ENCODE assay signal across 9 mouse cellular contexts in genomic region chr9:20794108-20794806, GRCm38 (mm10). TPM values are rescaled to one million over a fixed set of nuclear protein-coding genes. Genes with fewer than 3 reads are reported as not detected.
A peak's percentile ranks its signal among the peaks of the same experiment; 100 is the strongest.
DNase-seq lines count a peak whose midpoint lies in the region; ATAC-seq and TF ChIP-seq lines count a peak whose summit lies in the region.
"Had no signal": no experiment of that assay in that cellular context is flagged by ENCODE, and none has a peak within 500 bp of the region (broad histone marks: within the 10 kb centered on the region; RNA-seq: fewer than 3 reads in every experiment).

No protein-coding gene starts in this region.

- H3K4me1 ChIP-seq in hindbrain, embryonic 12.5 days: peaks cover 15% of the 10 kb centered on the region

- H3K27me3 ChIP-seq in hindbrain, embryonic 12.5 days: no peaks in the 10 kb centered on the region
- H3K27me3 ChIP-seq: neural tube, embryonic 12.5 days had no signal

- H3K36me3 ChIP-seq in hindbrain, embryonic 12.5 days: no peaks in the 10 kb centered on the region
- H3K36me3 ChIP-seq: neural tube, embryonic 12.5 days had no signal

- DNase-seq in MN1 (ENCODE audit: low spot score): peak; percentile 60
- DNase-seq in cerebellum, adult 11 months: peak; percentile 18
- DNase-seq in frontal cortex, postnatal 36 days (ENCODE audit: low spot score in 2 of 2): peak; percentile 49 to 57
- peak; percentile 47 to 68 for DNase-seq in layer of hippocampus, adult 2 months (ENCODE audit: low spot score in 2 of 2)
- DNase-seq in lung, postnatal 25 days (ENCODE audit: low spot score): peak; percentile 46
- DNase-seq in telencephalon, adult 2 months (ENCODE audit: low read depth, low spot score): peak; percentile 39
- DNase-seq in thymus, postnatal 25 days: no peak

- 40% methylated on average over 7 of the region's 7 CpGs for WGBS in hindbrain, embryonic 12.5 days

- 0 out of 2 replicates have a peak, but pooled peaks have one; percentile 40 for ATAC-seq in hindbrain, embryonic 12.5 days (ENCODE audit: low FRiP score)

- H3K9ac ChIP-seq in hindbrain, embryonic 12.5 days: no peak overlapping the region
- H3K9ac ChIP-seq: neural tube, embryonic 12.5 days had no signal

- no peak overlapping the region for H3K4me3 ChIP-seq in hindbrain, embryonic 12.5 days
- no peak overlapping the region for H3K4me3 ChIP-seq in layer of hippocampus, adult 2 months
- H3K4me3 ChIP-seq: neural tube, embryonic 12.5 days had no signal

- no peak overlapping the region for H3K4me2 ChIP-seq in hindbrain, embryonic 12.5 days (replicated peaks)
- H3K4me2 ChIP-seq: neural tube, embryonic 12.5 days had no signal

- H3K9me3 ChIP-seq in hindbrain, embryonic 12.5 days (replicated peaks): no peaks in the 10 kb centered on the region
- H3K9me3 ChIP-seq: neural tube, embryonic 12.5 days had no signal

- no peak overlapping the region for H3K27ac ChIP-seq in hindbrain, embryonic 12.5 days
- H3K27ac ChIP-seq in layer of hippocampus, adult 2 months: peak overlapping the region; percentile 68
- H3K27ac ChIP-seq: neural tube, embryonic 12.5 days had no signal

- no peak for TF ChIP-seq CTCF in layer of hippocampus, adult 2 months (conservative IDR thresholded peaks at IDR 0.05)

RNA-seq across cellular contexts. Expression of gene Col5a3, which starts 20.6 kb away (rescaled TPM):
- 1.5 and 2.0 TPM in 2 replicates for polyA plus RNA-seq in hindbrain, embryonic 12.5 days (2016; fragmentation: Nextera tagmentation; extraction: Ambion mirVana)
- 1 to 10 TPM; 1.6 to 1.8 TPM for total RNA-seq in layer of hippocampus, adult 2 months (2021)

RNA-seq across cellular contexts. Expression of gene Rdh8, which starts 24.0 kb away (rescaled TPM):
- polyA plus RNA-seq in hindbrain, embryonic 12.5 days (2016; fragmentation: Nextera tagmentation; extraction: Ambion mirVana): not detected in 2 replicates
- not detected for total RNA-seq in layer of hippocampus, adult 2 months (2021)
- polyA plus RNA-seq: neural tube, embryonic 12.5 days had no signal

RNA-seq across cellular contexts. Expression of gene Olfm2, which starts 48.1 kb away (rescaled TPM):
- polyA plus RNA-seq in hindbrain, embryonic 12.5 days (2016; fragmentation: Nextera tagmentation; extraction: Ambion mirVana): 68.7 and 75.0 TPM in 2 replicates
- 10 to 100 TPM; 31.6 to 37.6 TPM for total RNA-seq in layer of hippocampus, adult 2 months (2021)
